In genomic region chr15:96325726-96326328, GRCm38 (mm10) we compare ENCODE assay signal across 27 mouse cellular contexts. TPM values are rescaled to one million over a fixed set of nuclear protein-coding genes. Genes with fewer than 3 reads are reported as not detected.
DNase-seq lines count a peak whose midpoint lies in the region; ATAC-seq and TF ChIP-seq lines count a peak whose summit lies in the region.
"Had no signal": no experiment of that assay in that cellular context is flagged by ENCODE, and none has a peak within 500 bp of the region (broad histone marks: within the 10 kb centered on the region; RNA-seq: fewer than 3 reads in every experiment).

No protein-coding gene starts in this region.

- TF ChIP-seq EP300 in lung, postnatal 0 days (IDR thresholded peaks at IDR 0.05), result peak; percentile 94

- H3K9ac ChIP-seq in lung, postnatal 0 days (replicated peaks; ENCODE audit: low read depth), result no peak overlapping the region
- H3K9ac ChIP-seq: heart, embryonic 13.5 days; hindbrain, embryonic 15.5 days; limb, embryonic 12.5 days; liver, embryonic 15.5 days had no signal

- H3K36me3 ChIP-seq in testis, adult 2 months (ENCODE audit: control insufficient read depth, insufficient read depth, low read length), result no peaks in the 10 kb centered on the region
- H3K36me3 ChIP-seq in lung, postnatal 0 days (ENCODE audit: insufficient read depth, low read length), result no peaks in the 10 kb centered on the region
- H3K36me3 ChIP-seq: hindbrain, embryonic 15.5 days had no signal

- H3K27me3 ChIP-seq in testis, adult 2 months (ENCODE audit: control insufficient read depth, insufficient read depth, low read length), result no peaks in the 10 kb centered on the region
- no peaks in the 10 kb centered on the region for H3K27me3 ChIP-seq in lung, postnatal 0 days (replicated peaks; ENCODE audit: insufficient read depth, low read length)
- H3K27me3 ChIP-seq: CH12.LX; heart, embryonic 13.5 days; hindbrain, embryonic 15.5 days; limb, embryonic 12.5 days; liver, embryonic 15.5 days had no signal

- TF ChIP-seq CTCF in testis, adult 2 months (IDR thresholded peaks at IDR 0.05; ENCODE audit: control insufficient read depth, insufficient read depth, insufficient replicate concordance, low read depth, low read length), result no peak
- no peak for TF ChIP-seq CTCF in lung, postnatal 0 days (IDR thresholded peaks at IDR 0.05)

- H3K4me1 ChIP-seq in testis, adult 2 months (ENCODE audit: control insufficient read depth, insufficient read depth, low read length), result no peaks in the 10 kb centered on the region
- H3K4me1 ChIP-seq in lung, postnatal 0 days (ENCODE audit: insufficient read depth, low read depth, low read length), result peaks cover 3% of the 10 kb centered on the region; the same call in 1 of the 2 replicates
- H3K4me1 ChIP-seq: hindbrain, embryonic 15.5 days; limb, embryonic 12.5 days; midbrain, embryonic 10.5 days had no signal

- peak overlapping the region; percentile 48 for H3K4me3 ChIP-seq in testis, adult 2 months (ENCODE audit: control insufficient read depth, low read depth, low read length)
- no peak overlapping the region for H3K4me3 ChIP-seq in lung, postnatal 0 days (ENCODE audit: low read depth, low read length)
- H3K4me3 ChIP-seq: erythroblast, embryonic 14.5 days; heart, adult 2 months; heart, embryonic 13.5 days; hindbrain, embryonic 10.5 days; hindbrain, embryonic 15.5 days; left cerebral cortex, adult 2 months; limb, embryonic 12.5 days; liver, embryonic 15.5 days; midbrain, embryonic 10.5 days had no signal

- TF ChIP-seq POLR2A in testis, adult 2 months (IDR thresholded peaks at IDR 0.05; ENCODE audit: control insufficient read depth, low read depth, low read length), result no peak

- WGBS in lung, postnatal 0 days, result 62% methylated on average over 7 of the region's 7 CpGs

- no peak overlapping the region for H3K4me2 ChIP-seq in lung, postnatal 0 days (replicated peaks; ENCODE audit: low read depth, low read length)
- H3K4me2 ChIP-seq: heart, embryonic 13.5 days; hindbrain, embryonic 15.5 days; limb, embryonic 12.5 days; liver, embryonic 15.5 days had no signal

- no peaks in the 10 kb centered on the region for H3K9me3 ChIP-seq in lung, postnatal 0 days (ENCODE audit: low read length)
- H3K9me3 ChIP-seq: heart, embryonic 13.5 days; hindbrain, embryonic 10.5 days; hindbrain, embryonic 15.5 days; limb, embryonic 12.5 days; liver, embryonic 15.5 days; midbrain, embryonic 10.5 days had no signal

- no peak for DNase-seq in testis, postnatal 14 days (ENCODE audit: low spot score)
- peak; percentile 91 for DNase-seq in lung, postnatal 0 days (ENCODE audit: low spot score)
- peak; percentile 62 to 78 for DNase-seq in lung, postnatal 4 days
- no peak for DNase-seq in adrenal gland, postnatal 4 days (ENCODE audit: low spot score in 2 of 2)
- no peak for DNase-seq in adrenal gland, adult 8-10 months
- no peak for DNase-seq in right cerebral cortex, postnatal 10 days (ENCODE audit: low spot score in 2 of 2)
- DNase-seq: adrenal gland, postnatal 10 days; cerebellum, adult 11-12 months; cerebellum, postnatal 10 days; heart, adult 2 months; heart, postnatal 10 days; kidney, postnatal 14 days; thymus, postnatal 4 days had no signal

- peak; percentile 98 for ATAC-seq in lung, postnatal 0 days
- ATAC-seq: forebrain, embryonic 16.5 days; inflammation-experienced regulatory T-cells, adult 6 months; midbrain, embryonic 16.5 days had no signal

- 0 out of 2 replicates have a peak overlapping the region, but pooled peaks have one; percentile 33 for H3K27ac ChIP-seq in testis, adult 2 months (ENCODE audit: control insufficient read depth, insufficient read depth, low read depth, low read length)
- peak overlapping the region; percentile 61 for H3K27ac ChIP-seq in lung, postnatal 0 days (ENCODE audit: low read length)
- H3K27ac ChIP-seq: heart, adult 2 months; heart, embryonic 13.5 days; hindbrain, embryonic 10.5 days; hindbrain, embryonic 15.5 days; left cerebral cortex, adult 2 months; limb, embryonic 12.5 days; liver, embryonic 15.5 days; midbrain, embryonic 10.5 days; stomach, postnatal 0 days had no signal

RNA-seq across cellular contexts. Expression of gene Arid2, which starts 38.5 kb away (rescaled TPM):
- 71.5 and 83.6 TPM in 2 replicates for polyA plus RNA-seq in testis, adult 2 months (2012; rRNA removed)
- polyA plus RNA-seq in lung, postnatal 0 days (2015; fragmentation: Nextera tagmentation; extraction: Ambion mirVana), result 15.3 and 15.7 TPM in 2 replicates
- 10 to 100 TPM; 63.6 to 69.3 TPM for total RNA-seq in adrenal gland, postnatal 4 days (2021)
- 10 to 100 TPM; 39.0 to 55.2 (median 46.1) TPM for total RNA-seq in adrenal gland, adult 8-10 months (2022)

Comparison
In these comparisons a context has a peak if more than half of its experiments do, and no peak if none do; other contexts are left out.
1. DNase-seq: peak in lung, postnatal 0 days (single experiment) and lung, postnatal 4 days (2 of 2); none in testis, postnatal 14 days (single experiment), adrenal gland, postnatal 4 days (0 of 2), adrenal gland, adult 8-10 months (single experiment) and right cerebral cortex, postnatal 10 days (0 of 2).